Mouse (Mus musculus) liver, adult 2 months (tissue): ENCODE results near the gene Clec4e. TPM values are rescaled to one million over a fixed set of nuclear protein-coding genes. Genes with fewer than 3 reads are reported as not detected.

Experiments used
- DNase-seq: peaks from one replicate; pipeline ENCODE4 v3.0.0-alpha.2; 2011; ENCODE audit warnings: low read depth, low spot score; ENCODE audit errors: extremely low read depth
- H3K27ac ChIP-seq: fragments of 200-500 bp; replicated peaks from 2 replicates; pipeline ENCODE4 v1.5.1; 2012; ENCODE audit warnings: low read depth, mild to moderate bottlenecking, control low read depth, inconsistent platforms, low read length; ENCODE audit not compliant: insufficient read depth
- H3K27me3 ChIP-seq: fragments of 200-500 bp; 2 replicates; pipeline ENCODE4 v1.6.1; 2012; ENCODE audit warnings: mild to moderate bottlenecking, moderate library complexity, low read length, inconsistent platforms; ENCODE audit not compliant: control insufficient read depth, insufficient read depth
- H3K36me3 ChIP-seq: fragments of 200-500 bp; 2 replicates; pipeline ENCODE4 v1.6.1; 2012; ENCODE audit warnings: low read length, inconsistent platforms; ENCODE audit not compliant: control insufficient read depth, insufficient read depth
- H3K4me1 ChIP-seq: fragments of 200-500 bp; 2 replicates; pipeline ENCODE4 v1.6.1; 2011; ENCODE audit warnings: low read length; ENCODE audit not compliant: control insufficient read depth, insufficient read depth
- H3K4me3 ChIP-seq: fragments of 200-500 bp; 2 replicates; pipeline ENCODE4 v1.5.1; 2011; ENCODE audit warnings: low read depth, mild to moderate bottlenecking, control low read depth, low read length, moderate library complexity; ENCODE audit not compliant: insufficient read depth
- H3K79me2 ChIP-seq: fragments of 200-500 bp; 2 replicates; pipeline ENCODE4 v1.6.1; 2012; ENCODE audit warnings: inconsistent platforms, mild to moderate bottlenecking, low read length, moderate library complexity; ENCODE audit not compliant: control insufficient read depth, insufficient read depth
- H3K9ac ChIP-seq: fragments of 200-500 bp; 2 replicates; pipeline ENCODE4 v1.6.1; 2012; ENCODE audit warnings: low read depth, mild to moderate bottlenecking, control low read depth, inconsistent platforms, low read length
- CTCF ChIP-seq: fragments of 200-500 bp; IDR thresholded peaks from 2 replicates; pipeline ENCODE4 v1.5.1; 2011; ENCODE audit warnings: low read depth, low read length, control low read depth
- POLR2A ChIP-seq: fragments of 200-500 bp; IDR thresholded peaks from 2 replicates; pipeline ENCODE4 v1.6.1; 2011; ENCODE audit warnings: low read length, control low read depth; ENCODE audit not compliant: insufficient read depth; ENCODE audit errors: extremely low read depth
- WGBS: fragments of 180-500 bp; shearing (Covaris S2); methylation state at CpG from one replicate; pipeline ENCODE4 v1.1.7; 2018; 5-methylcytosine and 5-hydroxymethylcytosine counted together
- polyA plus RNA-seq: library from polyadenylated mRNA; depleted of rRNA; stranded (reverse); fragments of >200 nt; gene quantifications from 2 replicates; pipeline ENCODE4 v1.2.3, GENCODE M21; 2012; rRNA removed
- total RNA-seq: library from RNA; depleted of rRNA; stranded (reverse); fragments of >200 nt; gene quantifications from 2 replicates; pipeline ENCODE4 v1.2.3, GENCODE M21; 2014; rRNA removed

The Clec4e gene
- total and polyA plus RNA-seq, 2 experiments, result 0.09 TPM; not detected in 1

DNA sequence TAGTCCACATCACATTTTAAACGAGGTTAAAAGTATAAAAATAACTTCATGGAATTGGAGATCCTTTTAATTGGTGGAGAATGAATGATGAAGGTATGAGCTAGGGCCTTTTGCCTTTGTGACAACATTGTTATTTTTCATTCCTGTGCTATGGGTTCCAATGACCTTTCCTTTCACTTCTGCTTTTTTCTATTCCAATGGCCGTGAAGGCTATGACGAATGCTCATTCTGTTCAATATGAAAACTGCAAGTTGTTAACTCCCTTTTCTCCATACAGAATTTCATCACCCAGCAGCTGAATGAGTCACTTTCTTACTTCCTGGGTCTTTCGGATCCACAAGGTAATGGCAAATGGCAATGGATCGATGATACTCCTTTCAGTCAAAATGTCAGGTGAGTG is 45.5 kb downstream of the Clec4e start:
- no peak overlapping the region for H3K4me3 ChIP-seq
- H3K4me1 ChIP-seq, result no peaks in the 10 kb centered on the region
- no peak overlapping the region for H3K9ac ChIP-seq
- H3K27ac ChIP-seq, result no peak overlapping the region
- H3K27me3 ChIP-seq, result no peaks in the 10 kb centered on the region
- H3K36me3 ChIP-seq, result no peaks in the 10 kb centered on the region
- 74% methylated on average over 5 of the region's 5 CpGs for WGBS
- TF ChIP-seq CTCF (no peak), POLR2A (no peak)
- no peak for DNase-seq
- no peaks in the 10 kb centered on the region for H3K79me2 ChIP-seq

DNA sequence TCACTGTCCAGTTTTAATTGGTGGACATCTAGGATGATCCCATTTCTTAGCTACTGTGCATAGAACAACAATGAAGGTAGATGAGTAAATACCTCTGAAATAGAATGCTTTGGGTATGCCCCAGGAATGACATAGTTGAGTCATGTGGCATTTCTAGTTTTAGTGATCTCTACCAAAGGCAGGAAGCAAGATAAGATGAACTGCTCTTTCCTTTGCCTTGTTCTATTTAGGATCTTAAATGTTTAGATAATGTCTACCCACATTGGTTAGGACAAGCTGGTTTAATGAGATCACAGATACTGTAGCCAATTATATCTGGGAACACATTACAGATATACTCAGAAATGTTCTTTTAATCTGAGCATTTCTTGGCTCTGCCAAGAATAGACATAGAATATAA is 52.1 kb downstream of the Clec4e start:
- DNase-seq, result no peak
- H3K4me3 ChIP-seq, result no peak overlapping the region
- no peaks in the 10 kb centered on the region for H3K36me3 ChIP-seq
- H3K27me3 ChIP-seq, result no peaks in the 10 kb centered on the region
- TF ChIP-seq CTCF, result no peak
- no peak for TF ChIP-seq POLR2A
- H3K9ac ChIP-seq, result no peak overlapping the region
- H3K79me2 ChIP-seq, result no peaks in the 10 kb centered on the region
- no peak overlapping the region for H3K27ac ChIP-seq
- no peaks in the 10 kb centered on the region for H3K4me1 ChIP-seq

Other genes starting within 250 kb of the Clec4e start
- 0.54 and 0.65 TPM in 2 replicates for gene Clec4b1, start 239.9 kb downstream of the Clec4e start, total RNA-seq
- gene Clec4b1, start 239.9 kb downstream of the Clec4e start, polyA plus RNA-seq, result 0.27 TPM in 1 of 2 replicates, not detected in the other
- 1.5 and 1.7 TPM in 2 replicates for gene Clec4a2, start 183.4 kb downstream of the Clec4e start, total RNA-seq
- gene Clec4a2, start 183.4 kb downstream of the Clec4e start, polyA plus RNA-seq, result 0.22 and 0.39 TPM in 2 replicates
- not detected in 2 replicates for gene Clec4b2, start 117.0 kb downstream of the Clec4e start, total RNA-seq
- not detected in 2 replicates for gene Clec4b2, start 117.0 kb downstream of the Clec4e start, polyA plus RNA-seq
- gene Clec4n, start 60.0 kb downstream of the Clec4e start, total RNA-seq, result 5.0 and 5.5 TPM in 2 replicates
- gene Clec4n, start 60.0 kb downstream of the Clec4e start, polyA plus RNA-seq, result 0.40 and 2.0 TPM in 2 replicates
- gene Clec4d, start 27.8 kb downstream of the Clec4e start, total RNA-seq, result 0.09 and 0.13 TPM in 2 replicates
- 0.07 TPM in 1 of 2 replicates, not detected in the other for gene Clec4d, start 27.8 kb downstream of the Clec4e start, polyA plus RNA-seq
- not detected in 2 replicates for gene Vmn2r19, start 18.5 kb upstream of the Clec4e start, total RNA-seq
- gene Vmn2r19, start 18.5 kb upstream of the Clec4e start, polyA plus RNA-seq, result not detected in 2 replicates
- gene Vmn2r20, start 128.2 kb upstream of the Clec4e start, total RNA-seq, result under 0.01 TPM in 1 of 2 replicates, not detected in the other
- gene Vmn2r20, start 128.2 kb upstream of the Clec4e start, polyA plus RNA-seq, result not detected in 2 replicates
- gene Vmn2r21, start 243.5 kb upstream of the Clec4e start, total RNA-seq, result not detected in 2 replicates
- gene Vmn2r21, start 243.5 kb upstream of the Clec4e start, polyA plus RNA-seq, result not detected in 2 replicates